Mouse (Mus musculus): ENCODE data around the gene Zfp111. TPM values are rescaled to one million over a fixed set of nuclear protein-coding genes. Genes with fewer than 3 reads are reported as not detected.

Gene Zfp111
- 4.6 and 5.5 TPM in 2 replicates for polyA plus RNA-seq (2012; rRNA removed)

DNA sequence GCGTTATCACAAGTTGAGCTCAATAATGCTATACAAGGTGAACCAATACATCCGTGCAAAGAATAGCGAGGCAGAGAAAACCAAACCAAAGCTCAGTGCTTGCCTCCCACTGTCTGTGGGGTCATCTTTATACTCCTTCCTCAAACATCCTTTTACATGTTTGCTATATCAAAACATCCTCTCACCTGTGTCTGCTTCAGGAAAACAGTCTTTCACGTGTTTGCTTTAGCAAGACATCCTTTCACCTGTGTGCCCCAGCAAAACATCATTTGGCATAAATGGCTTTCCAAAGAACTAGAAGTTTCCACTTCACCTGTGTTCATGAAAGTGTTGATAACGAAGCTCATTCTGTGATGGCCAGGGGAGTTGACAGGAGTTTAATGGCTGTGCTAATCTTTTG lies at the start of gene Zfp111:
Gene Zfp111, minus strand, starts transcription at position 101 of the 400 bp plus-strand sequence.
- DNase-seq (ENCODE audit: low spot score), result no peak

DNA sequence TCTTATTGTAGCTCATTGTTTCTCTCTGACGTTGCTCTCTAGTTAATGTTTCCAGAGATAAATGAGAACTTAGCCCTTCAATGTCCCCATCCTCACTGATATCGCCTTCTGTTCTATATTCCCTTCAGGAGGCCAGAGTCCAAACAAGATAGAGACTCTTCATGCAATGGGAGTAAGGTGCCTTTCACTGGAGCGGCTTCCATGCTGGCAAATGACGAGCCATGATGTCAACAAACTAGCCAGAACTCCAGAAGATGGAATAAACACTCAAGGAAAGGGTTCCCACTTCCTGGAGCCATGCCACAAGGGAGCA lies 48.7 kb upstream of the Zfp111 start:
- no peak for DNase-seq (ENCODE audit: low spot score)

DNA sequence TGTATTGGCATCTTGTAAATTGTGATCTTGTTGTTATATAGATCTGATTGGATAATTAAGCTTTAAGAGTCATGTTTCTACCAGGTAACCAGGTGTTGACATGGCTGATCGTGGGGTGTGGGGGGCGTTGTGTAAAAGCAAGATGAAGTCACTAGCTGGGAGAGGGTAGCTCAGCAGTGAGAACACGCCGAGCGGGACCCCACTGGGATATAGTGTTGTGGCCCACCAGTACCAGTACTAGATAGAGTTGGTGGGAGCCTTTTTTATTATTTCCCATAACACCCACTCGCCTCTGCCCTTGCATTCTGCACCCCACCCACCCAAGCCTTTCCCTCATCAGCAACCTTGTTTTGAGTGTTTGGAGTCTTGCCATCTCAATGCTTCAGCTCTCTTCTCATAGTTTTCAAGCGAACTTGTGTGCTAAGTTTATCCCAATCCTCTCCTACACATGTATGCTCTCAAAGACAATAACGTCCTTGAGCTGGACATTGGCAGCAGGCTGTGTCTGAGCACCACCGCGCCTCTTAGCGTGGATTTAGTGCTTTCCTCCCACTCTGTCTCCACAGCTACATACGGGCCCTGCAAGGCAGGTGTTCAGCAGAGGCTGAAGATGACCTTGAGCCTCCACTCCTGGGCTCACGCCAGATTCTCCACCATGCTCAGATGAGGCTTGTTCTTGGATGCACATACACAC lies 48.2 kb upstream of the Zfp111 start:
- DNase-seq (ENCODE audit: low spot score), result no peak

DNA sequence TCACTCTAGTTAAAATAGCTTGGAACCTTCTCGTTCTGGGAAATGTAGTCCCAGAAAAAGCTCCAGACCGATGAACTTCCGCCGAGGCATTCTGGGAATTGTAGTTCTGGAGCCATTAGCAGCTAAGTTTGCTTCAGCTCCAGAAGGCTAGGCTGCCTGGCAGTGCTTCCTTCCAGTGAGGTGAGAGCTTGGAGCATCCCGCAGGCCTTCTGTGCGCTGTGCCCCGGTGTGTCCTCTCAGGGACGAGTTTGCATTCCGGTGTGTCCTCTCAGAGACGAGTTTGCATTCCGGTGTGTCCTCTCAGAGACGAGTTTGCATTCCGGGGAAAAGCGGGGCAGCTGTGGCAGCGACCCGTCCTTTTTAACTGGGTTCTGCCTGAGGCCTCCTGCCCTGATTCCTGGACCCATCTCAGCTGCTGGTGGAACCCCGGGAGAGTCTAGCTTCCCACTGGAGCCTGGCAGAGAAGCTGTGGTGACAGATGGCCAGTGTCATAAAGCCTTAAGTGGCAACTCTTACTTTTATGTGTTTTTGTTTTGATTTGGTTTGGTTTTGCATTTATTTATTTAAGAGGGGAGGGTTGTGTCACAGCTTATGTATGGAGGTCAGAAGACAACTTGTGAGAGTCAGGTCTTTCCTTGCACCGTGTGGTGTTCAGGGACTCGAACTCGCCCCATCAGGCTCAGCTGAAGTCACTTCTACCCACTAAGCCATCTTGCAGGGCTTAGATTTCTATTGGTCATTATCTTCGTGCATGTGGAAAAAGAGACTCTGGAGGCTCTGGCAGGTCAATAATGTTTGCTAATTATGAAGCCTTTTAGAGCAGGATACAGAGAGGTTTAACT lies 43.6 kb upstream of the Zfp111 start, which contains the start of gene Zfp108:
Gene Zfp108, plus strand, starts transcription at position 162 of the 842 bp plus-strand sequence.
- peak; percentile 50 for DNase-seq (ENCODE audit: low spot score)

DNA sequence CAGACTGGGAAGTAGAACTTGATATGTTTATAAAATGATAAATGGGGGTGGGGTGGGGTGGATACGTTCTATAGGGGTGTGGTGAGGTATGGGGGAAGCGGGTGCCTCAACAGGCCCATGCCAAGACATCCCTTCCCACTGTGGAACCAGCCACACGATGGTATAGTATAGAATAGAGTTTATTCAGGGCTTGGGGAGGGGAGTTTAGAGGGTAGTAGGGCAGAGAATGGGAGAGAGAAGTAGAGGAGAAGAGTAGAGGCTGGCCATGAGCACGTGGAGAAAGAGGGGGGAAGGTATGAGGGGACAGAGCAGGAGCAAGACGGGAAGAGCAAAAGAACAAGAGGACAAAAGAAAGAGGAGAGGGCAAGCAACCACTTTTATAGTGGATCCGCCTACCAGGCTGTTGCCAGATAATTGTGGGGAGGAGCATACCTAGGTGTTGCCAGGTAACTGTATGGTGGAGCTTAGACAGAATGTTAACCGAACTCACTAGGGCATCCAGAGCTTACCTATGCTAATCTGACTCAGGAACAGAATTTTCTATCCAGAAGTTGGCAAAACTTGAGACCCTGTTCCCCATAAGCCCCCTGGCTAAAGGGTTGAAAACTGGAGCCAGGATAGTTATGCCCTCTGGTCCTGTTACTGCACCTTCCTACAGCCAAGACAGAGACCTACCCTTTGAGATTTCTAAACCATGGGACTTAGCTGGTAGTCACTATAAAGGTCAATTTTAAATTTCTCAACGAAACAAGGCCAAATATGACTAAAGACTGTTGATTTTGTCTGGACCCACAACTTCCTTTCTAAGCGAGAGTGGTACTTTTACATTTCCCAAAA lies 42.8 kb upstream of the Zfp111 start:
- no peak for DNase-seq (ENCODE audit: low spot score)

DNA sequence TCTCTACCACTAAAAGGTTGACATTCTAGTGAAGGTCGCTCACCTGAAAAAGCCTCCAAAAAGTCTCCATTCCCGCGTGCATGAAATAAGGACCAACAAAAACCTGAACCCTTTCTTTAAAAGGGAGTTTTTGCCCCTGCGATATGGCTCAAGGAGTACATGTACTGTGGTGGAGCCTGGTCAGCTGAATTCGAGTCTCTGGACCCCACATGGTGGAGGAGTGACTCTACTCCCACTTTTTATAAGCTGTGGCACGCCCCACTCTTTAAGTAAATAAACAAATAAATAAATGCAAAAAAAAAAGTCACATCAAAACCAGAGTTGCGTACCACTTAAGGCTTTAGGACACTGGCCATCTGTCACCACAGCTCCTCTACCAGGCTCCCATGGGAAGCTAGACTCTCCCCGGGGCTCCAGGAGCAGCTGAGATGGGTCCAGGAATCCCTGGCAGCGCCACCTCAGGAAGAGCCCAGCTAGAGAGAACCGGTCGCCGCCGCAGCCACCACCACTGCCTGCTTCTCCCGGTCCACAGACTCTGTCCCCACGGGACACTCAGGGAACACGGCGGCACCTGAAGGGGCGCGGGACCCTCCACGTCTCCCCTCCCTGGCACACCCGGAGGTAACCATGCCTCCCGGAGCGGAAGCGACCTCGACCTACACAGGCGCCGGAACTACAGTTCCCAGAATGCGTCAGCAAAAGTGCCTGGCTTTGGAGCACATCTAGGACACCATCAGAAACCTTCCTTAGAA lies 26.0 kb upstream of the Zfp111 start, which contains the start of gene Zfp109:
Gene Zfp109, minus strand, starts transcription at position 521 of the 752 bp plus-strand sequence.
- peak; percentile 40 for DNase-seq (ENCODE audit: low spot score)

DNA sequence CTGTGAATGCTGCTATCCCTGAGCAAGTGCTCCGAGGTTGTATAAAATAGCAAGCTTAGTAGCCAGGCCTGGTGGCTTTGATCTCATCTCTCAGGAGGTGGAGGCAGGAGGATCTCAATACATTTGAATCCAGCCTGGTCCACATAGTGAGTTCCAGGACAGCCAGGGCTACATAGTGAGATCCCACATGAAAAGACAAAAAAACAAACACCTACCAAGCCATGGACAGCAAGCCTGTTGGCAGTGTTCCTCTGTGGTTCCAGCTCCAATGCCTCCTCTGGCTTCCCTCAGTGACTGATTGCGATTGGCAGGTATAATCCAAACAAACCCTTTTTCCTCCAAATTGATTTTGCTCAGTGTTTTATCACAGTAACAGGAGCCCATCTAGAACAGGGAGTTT lies 947 bp downstream of the Zfp111 start:
- no peak for DNase-seq (ENCODE audit: low spot score)

DNA sequence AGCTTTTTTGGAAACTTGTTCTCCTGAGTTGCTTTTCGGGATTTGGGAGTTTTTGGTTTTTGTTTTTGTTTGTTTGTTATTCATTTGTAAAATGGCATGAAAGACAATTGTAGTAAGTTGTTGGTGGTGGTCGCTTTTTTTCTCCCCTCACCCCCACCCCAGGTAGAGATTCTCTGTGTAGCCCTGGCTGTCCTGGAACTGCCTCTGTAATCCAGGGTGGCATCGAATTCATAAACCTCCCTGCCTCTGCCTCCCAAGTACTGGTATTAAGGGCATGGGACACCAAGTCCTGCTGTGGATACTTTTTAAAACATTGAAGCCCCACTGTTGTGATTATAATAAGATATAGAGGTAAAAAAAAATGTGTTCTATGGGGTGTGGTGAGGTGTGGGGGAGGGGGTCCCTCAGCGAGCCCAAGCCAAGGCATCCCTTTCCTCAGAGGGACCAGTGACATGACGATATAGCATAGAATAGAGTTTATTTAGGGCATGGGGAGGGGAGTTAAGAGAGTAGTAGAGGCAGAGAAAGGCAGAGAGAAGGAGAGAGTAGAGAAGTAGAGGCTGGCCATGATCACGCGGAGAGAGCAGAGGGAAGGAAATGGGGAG lies 2.9 kb downstream of the Zfp111 start:
- DNase-seq (ENCODE audit: low spot score), result no peak

DNA sequence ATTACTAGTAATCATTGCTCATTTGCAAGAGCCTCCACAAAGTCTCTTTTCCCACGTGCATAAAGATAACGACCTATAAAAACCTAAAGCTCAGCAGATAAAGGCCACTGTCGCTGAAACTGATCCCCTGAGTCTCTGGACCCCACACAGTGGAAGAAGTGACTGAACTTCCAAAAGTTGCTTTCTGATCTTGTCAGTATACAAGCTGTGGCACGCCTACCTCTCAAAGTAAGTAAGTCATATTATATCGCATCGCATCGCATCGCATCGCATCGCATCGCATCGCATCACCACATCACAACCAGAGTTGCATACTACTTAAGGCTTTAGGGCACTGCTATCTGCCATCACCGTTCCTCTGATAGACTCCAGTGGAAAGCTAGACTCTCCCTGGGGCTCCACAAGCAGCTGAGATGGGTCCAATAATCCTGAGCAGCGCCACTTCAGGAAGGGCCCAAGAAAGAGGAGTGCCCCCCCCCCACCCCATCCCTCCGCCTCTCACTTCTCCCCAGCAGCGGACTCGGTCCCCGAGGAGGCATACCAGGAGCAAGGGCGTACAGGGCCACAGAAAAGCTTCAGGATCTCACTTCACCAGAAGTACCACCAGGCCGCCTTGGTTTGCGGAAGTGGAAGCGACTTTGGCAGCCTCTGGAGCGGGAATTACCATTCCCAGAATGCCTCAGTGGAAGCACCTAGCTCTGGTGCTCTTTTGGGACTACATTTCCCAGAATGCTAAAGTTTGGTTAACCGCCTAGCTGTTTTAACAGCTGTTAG lies 3.6 kb downstream of the Zfp111 start:
- peak; percentile 44 for DNase-seq (ENCODE audit: low spot score)

DNA sequence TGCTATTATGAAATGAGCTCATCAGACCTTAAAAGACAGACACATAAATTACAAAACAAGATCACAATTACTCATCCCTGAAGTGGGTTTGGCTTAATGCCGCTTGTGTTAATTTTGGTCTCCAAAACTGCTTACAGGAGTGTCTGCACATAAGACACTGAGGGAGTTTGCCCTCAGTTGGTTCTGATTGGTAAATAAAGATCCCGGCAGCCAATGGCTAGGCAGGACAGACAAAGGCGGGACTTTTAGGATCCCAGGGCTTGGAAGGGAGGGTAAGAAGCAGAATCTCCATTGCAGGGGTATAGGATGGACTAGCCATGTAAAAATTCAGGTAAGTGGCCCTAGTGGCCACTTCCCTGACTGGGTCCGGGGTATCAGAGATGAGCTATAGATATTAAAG lies 14.3 kb downstream of the Zfp111 start:
- DNase-seq (ENCODE audit: low spot score), result no peak

DNA sequence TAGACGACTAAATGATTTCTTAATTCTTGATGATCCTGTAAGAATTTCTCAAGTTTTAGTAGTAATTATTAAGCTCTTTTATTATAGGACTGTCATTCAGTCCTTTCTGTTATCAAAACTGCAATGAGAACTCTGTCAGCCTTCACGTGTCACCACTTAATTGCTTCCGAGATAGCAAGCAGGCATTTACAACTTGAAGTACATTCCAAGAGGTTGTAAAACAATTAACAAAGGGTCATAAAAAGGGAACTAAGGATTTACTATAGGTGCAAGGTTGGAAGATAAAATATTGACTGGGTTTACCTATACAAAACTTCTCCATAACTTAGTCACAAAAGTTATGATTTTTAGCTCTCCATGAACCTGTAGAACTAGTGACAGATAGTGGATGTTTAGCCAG lies 18.1 kb downstream of the Zfp111 start:
- DNase-seq (ENCODE audit: low spot score), result no peak

DNA sequence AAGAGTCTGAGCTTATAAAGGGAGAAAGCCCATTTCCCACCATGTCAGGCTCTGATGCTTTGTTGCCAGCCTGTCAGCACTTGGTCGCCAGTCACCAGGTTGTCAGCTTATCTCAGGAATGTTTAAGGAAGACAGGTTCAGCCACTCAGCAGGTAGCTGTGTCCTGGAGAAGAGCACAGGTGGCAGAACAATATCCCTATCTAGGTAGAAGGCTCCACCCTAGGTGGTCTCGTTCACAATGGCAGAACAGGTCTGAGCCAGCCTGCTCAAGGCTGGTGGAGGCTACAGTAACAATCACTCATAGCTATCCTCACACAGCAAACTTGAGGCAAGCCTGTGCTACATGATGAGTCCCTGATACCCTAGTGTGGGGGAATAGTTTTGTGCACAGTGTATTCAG lies 19.9 kb downstream of the Zfp111 start:
- DNase-seq (ENCODE audit: low spot score), result no peak

DNA sequence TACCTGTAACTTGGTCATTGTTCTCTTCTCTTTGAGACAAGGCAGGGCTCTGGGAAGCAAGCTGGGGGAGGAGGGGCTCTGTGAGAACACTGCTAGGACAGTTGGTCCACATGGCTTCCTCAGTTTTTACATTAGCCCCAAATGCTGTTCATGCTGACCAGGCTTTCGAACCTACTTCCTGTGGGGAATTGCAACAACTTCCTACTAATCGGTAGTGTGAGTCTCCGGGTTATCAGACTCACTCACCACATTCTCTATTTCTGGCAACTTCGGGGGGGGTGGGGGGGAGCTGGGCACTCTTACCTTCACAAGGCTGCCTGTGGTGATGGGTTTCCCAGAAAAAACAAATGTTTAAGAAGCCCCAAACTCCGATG lies 21.7 kb downstream of the Zfp111 start:
- no peak for DNase-seq (ENCODE audit: low spot score)

DNA sequence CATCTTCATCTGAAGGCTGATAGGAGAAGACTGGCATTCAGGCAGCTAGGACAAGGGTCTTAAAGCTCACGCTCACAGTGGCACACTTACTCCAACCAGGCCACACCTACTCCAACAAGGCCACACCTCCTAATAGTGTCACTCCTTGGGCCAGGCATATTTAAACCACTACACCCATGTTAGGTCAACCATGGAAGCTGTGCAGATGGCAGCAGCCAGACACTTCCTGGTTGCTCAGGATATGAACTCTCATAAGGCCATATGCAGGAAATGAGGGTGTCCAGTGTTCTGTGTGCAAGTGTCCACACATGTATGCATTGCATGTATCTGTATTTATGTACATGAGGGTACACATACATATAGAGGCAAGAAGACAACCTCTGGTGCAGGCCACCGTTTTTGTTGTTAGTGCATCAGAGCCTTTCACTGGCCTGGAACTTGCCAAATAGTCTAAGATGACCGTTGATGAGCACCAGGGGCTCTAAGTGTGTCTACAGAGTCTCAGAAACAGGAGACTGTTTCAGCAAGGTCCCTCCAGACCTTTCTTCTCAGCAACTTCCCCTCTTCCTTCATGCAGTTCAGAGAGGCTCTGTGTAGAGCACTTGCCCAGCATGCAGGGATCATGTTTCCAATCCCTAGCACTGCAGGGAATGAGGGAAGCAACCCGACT lies 22.2 kb downstream of the Zfp111 start:
- DNase-seq (ENCODE audit: low spot score), result no peak

DNA sequence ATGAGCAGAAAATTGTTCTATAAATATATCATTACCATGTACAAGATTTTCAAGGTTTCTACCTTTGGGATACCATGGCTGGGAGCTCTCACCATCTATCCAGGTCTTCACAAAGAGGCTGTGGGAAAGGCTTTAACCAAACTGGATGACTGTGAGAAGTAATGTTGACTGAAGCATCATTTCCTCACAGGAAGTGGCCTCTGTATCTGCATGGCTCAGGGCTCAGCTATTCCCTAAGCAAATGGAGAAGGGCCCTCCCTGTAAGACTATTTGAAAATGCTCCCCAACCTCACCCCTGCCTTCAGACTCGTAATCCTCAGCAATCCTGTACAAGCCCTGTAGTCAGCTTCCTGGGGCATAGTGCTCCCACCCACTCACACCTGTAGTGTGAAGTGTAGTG lies 23.6 kb downstream of the Zfp111 start:
- DNase-seq (ENCODE audit: low spot score), result no peak

DNA sequence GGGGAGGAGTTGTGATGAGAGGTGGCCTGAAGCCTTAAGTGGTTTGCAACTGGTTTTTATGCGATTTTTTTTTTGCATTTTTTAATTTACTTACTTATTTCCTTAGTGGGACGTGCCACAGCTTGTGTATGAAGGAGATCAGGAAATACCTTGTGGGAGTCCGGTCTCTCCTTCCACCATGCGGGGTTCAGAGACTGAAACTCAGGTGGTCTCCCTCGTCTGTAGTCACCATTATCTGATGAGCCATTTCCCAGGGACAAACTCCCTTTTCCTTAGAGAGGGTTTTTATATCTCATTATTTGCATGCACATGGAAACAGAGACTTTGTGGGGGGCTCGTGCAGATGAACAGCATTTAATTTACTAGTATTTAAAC lies 35.9 kb downstream of the Zfp111 start:
- no peak for DNase-seq (ENCODE audit: low spot score)

DNA sequence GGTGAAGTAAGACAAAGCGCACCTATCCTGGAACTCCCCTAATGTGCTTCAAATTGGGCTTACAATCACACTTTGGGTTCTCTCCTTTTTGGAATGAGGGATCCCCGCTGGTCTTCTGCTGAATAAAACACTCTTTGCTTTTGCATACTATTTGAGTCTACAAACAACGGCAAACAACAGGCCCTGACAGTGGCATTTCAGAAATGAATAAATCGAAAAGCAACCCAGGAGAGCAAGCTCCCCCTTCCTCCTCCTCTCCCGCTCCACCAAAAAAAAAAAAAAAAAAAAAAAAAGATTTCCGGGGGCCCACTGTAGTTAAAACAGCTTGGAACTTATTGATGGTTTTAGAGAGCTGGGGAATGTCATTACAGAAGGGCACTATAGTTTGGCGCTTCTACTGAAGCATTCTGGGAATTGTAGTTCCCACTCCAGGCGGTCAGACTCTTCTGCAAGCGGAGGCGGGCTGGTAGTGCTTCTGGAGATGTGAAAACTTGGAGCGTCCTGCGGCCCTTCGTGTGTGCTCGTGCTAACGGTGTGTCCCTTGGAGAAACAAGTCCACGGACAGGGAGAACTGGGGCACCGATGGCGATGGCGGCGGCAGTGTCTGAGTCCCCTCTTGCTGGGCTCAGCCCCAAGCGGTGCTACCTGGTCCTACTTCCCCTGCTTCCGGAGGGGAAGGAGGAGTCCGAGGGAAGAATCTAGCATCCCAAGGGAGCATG lies 36.5 kb downstream of the Zfp111 start, which contains the start of gene Zfp114:
Gene Zfp114, plus strand, starts transcription at position 443 of the 719 bp plus-strand sequence.
- DNase-seq (ENCODE audit: low spot score), result peak; percentile 29

DNA sequence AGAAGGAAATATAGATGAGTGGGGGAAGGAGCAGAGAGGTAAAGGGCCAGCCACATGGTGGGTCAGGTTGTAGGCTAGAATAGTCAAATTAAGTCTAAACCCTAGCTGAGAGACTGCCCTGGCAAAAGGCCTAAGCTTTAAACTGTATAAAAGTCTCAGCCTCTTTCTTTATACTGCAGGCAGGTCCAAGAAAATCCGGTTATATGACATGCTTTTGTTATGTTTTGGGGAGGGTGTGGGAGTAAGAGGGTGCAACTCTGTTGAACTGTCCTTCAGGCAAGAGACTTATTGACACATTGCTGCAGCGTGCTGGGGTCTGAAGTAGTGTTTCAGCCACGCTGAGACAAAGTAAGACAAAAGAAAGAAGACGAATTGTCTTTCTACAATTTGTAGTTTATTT lies 39.1 kb downstream of the Zfp111 start:
- no peak for DNase-seq (ENCODE audit: low spot score)

DNA sequence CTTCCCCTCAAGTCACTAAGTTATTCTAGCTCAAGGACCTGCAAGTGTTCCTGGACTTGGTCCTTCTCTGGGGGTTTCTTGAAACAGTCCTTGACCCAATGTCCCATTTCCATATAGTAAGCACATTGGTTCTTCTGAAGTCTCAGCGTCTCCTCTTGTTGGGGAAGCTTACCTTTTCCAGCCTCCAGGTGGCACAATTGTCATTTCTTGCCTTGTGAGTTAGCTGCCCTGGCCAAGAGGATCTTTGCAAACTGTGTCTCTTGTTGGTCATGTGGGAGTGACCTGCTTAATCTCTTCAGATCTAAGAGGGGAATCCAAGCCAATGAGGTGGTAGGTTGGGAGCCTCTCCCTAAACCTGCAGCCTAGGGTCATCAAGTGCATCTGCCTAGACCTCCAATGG lies 58.0 kb downstream of the Zfp111 start:
- DNase-seq (ENCODE audit: low spot score), result no peak

All from urinary bladder, adult 2 months (tissue).